Mouse (Mus musculus): ENCODE measurements around the gene Gm37240. TPM values are rescaled to one million over a fixed set of nuclear protein-coding genes. Genes with fewer than 3 reads are reported as not detected.

Gene Gm37240
- total RNA-seq, 1 experiment from 2014 or later, result 0.93 TPM

GRCm38 (mm10) chr3:85417663-85418062, 469.7 kb downstream of the Gm37240 start:
- no peak for ATAC-seq (ENCODE audit: extremely low read depth, insufficient number of reproducible peaks, low FRiP score, poor library complexity, severe bottlenecking)

GRCm38 (mm10) chr3:85398841-85399240, 488.5 kb downstream of the Gm37240 start:
- ATAC-seq (ENCODE audit: extremely low read depth, insufficient number of reproducible peaks, low FRiP score, poor library complexity, severe bottlenecking), result no peak

- ATAC-seq (ENCODE audit: extremely low read depth, insufficient number of reproducible peaks, low FRiP score, poor library complexity, severe bottlenecking), result no peak
Observed at GRCm38 (mm10) chr3:85398483-85398835, 488.9 kb downstream of the Gm37240 start.

GRCm38 (mm10) chr3:85397816-85398482, 489.4 kb downstream of the Gm37240 start:
- ATAC-seq (ENCODE audit: extremely low read depth, insufficient number of reproducible peaks, low FRiP score, poor library complexity, severe bottlenecking), result no peak

GRCm38 (mm10) chr3:85393395-85393794, 493.9 kb downstream of the Gm37240 start:
- ATAC-seq (ENCODE audit: extremely low read depth, insufficient number of reproducible peaks, low FRiP score, poor library complexity, severe bottlenecking), result no peak

GRCm38 (mm10) chr3:85391756-85392155, 495.6 kb downstream of the Gm37240 start:
- no peak for ATAC-seq (ENCODE audit: extremely low read depth, insufficient number of reproducible peaks, low FRiP score, poor library complexity, severe bottlenecking)

GRCm38 (mm10) chr3:85391111-85391510, 496.2 kb downstream of the Gm37240 start:
- no peak for ATAC-seq (ENCODE audit: extremely low read depth, insufficient number of reproducible peaks, low FRiP score, poor library complexity, severe bottlenecking)

GRCm38 (mm10) chr3:85385371-85385770, 501.9 kb downstream of the Gm37240 start:
- ATAC-seq (ENCODE audit: extremely low read depth, insufficient number of reproducible peaks, low FRiP score, poor library complexity, severe bottlenecking), result no peak

GRCm38 (mm10) chr3:85383330-85383729, 504.0 kb downstream of the Gm37240 start:
- ATAC-seq (ENCODE audit: extremely low read depth, insufficient number of reproducible peaks, low FRiP score, poor library complexity, severe bottlenecking), result no peak

- ATAC-seq (ENCODE audit: extremely low read depth, insufficient number of reproducible peaks, low FRiP score, poor library complexity, severe bottlenecking), result no peak
Observed at GRCm38 (mm10) chr3:85378703-85379395, 508.5 kb downstream of the Gm37240 start.

GRCm38 (mm10) chr3:85377946-85378702, 509.2 kb downstream of the Gm37240 start:
- ATAC-seq (ENCODE audit: extremely low read depth, insufficient number of reproducible peaks, low FRiP score, poor library complexity, severe bottlenecking), result no peak

GRCm38 (mm10) chr3:85377505-85377904, 509.8 kb downstream of the Gm37240 start:
- no peak for ATAC-seq (ENCODE audit: extremely low read depth, insufficient number of reproducible peaks, low FRiP score, poor library complexity, severe bottlenecking)

- no peak for ATAC-seq (ENCODE audit: extremely low read depth, insufficient number of reproducible peaks, low FRiP score, poor library complexity, severe bottlenecking)
Observed at GRCm38 (mm10) chr3:85376541-85376940, 510.8 kb downstream of the Gm37240 start.

GRCm38 (mm10) chr3:85373039-85373438, 514.3 kb downstream of the Gm37240 start:
- no peak for ATAC-seq (ENCODE audit: extremely low read depth, insufficient number of reproducible peaks, low FRiP score, poor library complexity, severe bottlenecking)

- ATAC-seq (ENCODE audit: extremely low read depth, insufficient number of reproducible peaks, low FRiP score, poor library complexity, severe bottlenecking), result no peak
Observed at GRCm38 (mm10) chr3:85369847-85370246, 517.5 kb downstream of the Gm37240 start.

- no peak for ATAC-seq (ENCODE audit: extremely low read depth, insufficient number of reproducible peaks, low FRiP score, poor library complexity, severe bottlenecking)
Observed at GRCm38 (mm10) chr3:85369157-85369556, 518.2 kb downstream of the Gm37240 start.

GRCm38 (mm10) chr3:85368354-85369120, 518.8 kb downstream of the Gm37240 start:
- no peak for ATAC-seq (ENCODE audit: extremely low read depth, insufficient number of reproducible peaks, low FRiP score, poor library complexity, severe bottlenecking)

GRCm38 (mm10) chr3:85364591-85365343, 522.6 kb downstream of the Gm37240 start:
- no peak for ATAC-seq (ENCODE audit: extremely low read depth, insufficient number of reproducible peaks, low FRiP score, poor library complexity, severe bottlenecking)

GRCm38 (mm10) chr3:85362883-85363282, 524.4 kb downstream of the Gm37240 start:
- ATAC-seq (ENCODE audit: extremely low read depth, insufficient number of reproducible peaks, low FRiP score, poor library complexity, severe bottlenecking), result no peak

All from neutrophil, adult 5-6 weeks (primary cell).